ENCODE assay signal across 16 mouse cellular contexts in the genomic region with DNA sequence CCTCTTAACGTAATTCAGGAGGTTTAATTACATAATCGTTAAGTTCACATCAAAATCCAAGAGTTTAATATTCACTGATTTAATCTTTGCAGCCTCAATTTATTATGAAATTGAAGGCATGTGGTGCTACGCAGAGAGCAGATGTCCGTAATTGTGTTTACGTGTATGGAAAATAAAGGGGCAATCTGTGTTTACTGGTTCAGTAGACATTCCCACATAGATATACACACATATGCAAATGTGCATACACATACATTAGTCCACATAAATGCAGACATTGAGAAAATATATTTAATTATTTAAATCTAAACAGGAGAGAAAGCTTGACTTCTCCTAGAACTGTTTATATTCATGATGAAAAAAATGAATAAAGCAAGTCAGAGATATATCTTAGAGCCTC.
"Had no signal": no experiment of that assay in that cellular context is flagged by ENCODE, and none has a peak within 500 bp of the region (broad histone marks: within the 10 kb centered on the region; RNA-seq: fewer than 3 reads in every experiment).

No protein-coding gene starts in this region.

- H3K27ac ChIP-seq: kidney, postnatal 0 days; limb, embryonic 12.5 days; limb, embryonic 15.5 days; liver, embryonic 14.5 days; macrophage; midbrain, embryonic 12.5 days; neural tube, embryonic 12.5 days had no signal

- H3K27me3 ChIP-seq: limb, embryonic 12.5 days; limb, embryonic 15.5 days; midbrain, embryonic 12.5 days; neural tube, embryonic 12.5 days had no signal

- DNase-seq: kidney, adult 2 months; kidney, postnatal 25 days; left cerebral cortex, postnatal 4 days; liver, postnatal 0 days; lung, embryonic 14.5 days; thymus, adult 18-20 months; thymus, postnatal 36 days had no signal

- H3K4me1 ChIP-seq: limb, embryonic 12.5 days; limb, embryonic 15.5 days; midbrain, embryonic 12.5 days; neural tube, embryonic 12.5 days had no signal

- H3K4me2 ChIP-seq: limb, embryonic 12.5 days; limb, embryonic 15.5 days; liver, embryonic 11.5 days; lung, embryonic 14.5 days; midbrain, embryonic 12.5 days; neural tube, embryonic 12.5 days had no signal

- H3K9ac ChIP-seq: limb, embryonic 12.5 days; limb, embryonic 15.5 days; liver, embryonic 14.5 days; liver, postnatal 0 days; lung, embryonic 14.5 days; midbrain, embryonic 12.5 days; neural tube, embryonic 12.5 days had no signal

- H3K4me3 ChIP-seq: limb, embryonic 12.5 days; limb, embryonic 15.5 days; midbrain, embryonic 12.5 days; neural tube, embryonic 12.5 days had no signal

- ATAC-seq: liver, postnatal 0 days; lung, postnatal 0 days had no signal

- H3K36me3 ChIP-seq: limb, embryonic 12.5 days; limb, embryonic 15.5 days; midbrain, embryonic 12.5 days; neural tube, embryonic 12.5 days had no signal

- H3K9me3 ChIP-seq: limb, embryonic 12.5 days; limb, embryonic 15.5 days; midbrain, embryonic 12.5 days; neural tube, embryonic 12.5 days had no signal
